Mouse (Mus musculus): ENCODE results near the gene Sept1.

GRCm38 (mm10) chr7:127273925-127274789 is 41.2 kb upstream of the Sept1 start, which contains the start of gene Sephs2:
- TF ChIP-seq POLR2A (IDR thresholded peaks at IDR 0.05; ENCODE audit: control insufficient read depth, low read depth, low read length) (peak; percentile 99), CTCF (IDR thresholded peaks at IDR 0.05; ENCODE audit: control insufficient read depth, insufficient read depth, insufficient replicate concordance, low read depth, low read length) (no peak)
